Mouse (Mus musculus) hindlimb bud, embryonic 11.5 days (tissue): Measurements from ENCODE around the gene Gfra1.

Experiments
- DNase-seq: peaks from one replicate; pipeline ENCODE4 v3.0.0-alpha.2; 2012; ENCODE audit warnings: low read depth, low spot score; ENCODE audit errors: extremely low spot score

Gfra1 gene

GRCm38 (mm10) chr19:58186558-58186957 is 269.2 kb downstream of the Gfra1 start:
- DNase-seq = no peak
